Mouse (Mus musculus): ENCODE measurements around the gene Hist1h1b.

The Hist1h1b gene

GRCm38 (mm10) chr13:21782361-21783254 lies 2.2 kb upstream of the Hist1h1b start:
- peak; percentile 24 to 34 for DNase-seq (ENCODE audit: low spot score in 2 of 2)

GRCm38 (mm10) chr13:21781639-21782038 lies 1.2 kb upstream of the Hist1h1b start:
- no peak for DNase-seq (ENCODE audit: low spot score in 2 of 2)

GRCm38 (mm10) chr13:21781021-21781555 lies 663 bp upstream of the Hist1h1b start:
- no peak for DNase-seq (ENCODE audit: low spot score in 2 of 2)

DNA sequence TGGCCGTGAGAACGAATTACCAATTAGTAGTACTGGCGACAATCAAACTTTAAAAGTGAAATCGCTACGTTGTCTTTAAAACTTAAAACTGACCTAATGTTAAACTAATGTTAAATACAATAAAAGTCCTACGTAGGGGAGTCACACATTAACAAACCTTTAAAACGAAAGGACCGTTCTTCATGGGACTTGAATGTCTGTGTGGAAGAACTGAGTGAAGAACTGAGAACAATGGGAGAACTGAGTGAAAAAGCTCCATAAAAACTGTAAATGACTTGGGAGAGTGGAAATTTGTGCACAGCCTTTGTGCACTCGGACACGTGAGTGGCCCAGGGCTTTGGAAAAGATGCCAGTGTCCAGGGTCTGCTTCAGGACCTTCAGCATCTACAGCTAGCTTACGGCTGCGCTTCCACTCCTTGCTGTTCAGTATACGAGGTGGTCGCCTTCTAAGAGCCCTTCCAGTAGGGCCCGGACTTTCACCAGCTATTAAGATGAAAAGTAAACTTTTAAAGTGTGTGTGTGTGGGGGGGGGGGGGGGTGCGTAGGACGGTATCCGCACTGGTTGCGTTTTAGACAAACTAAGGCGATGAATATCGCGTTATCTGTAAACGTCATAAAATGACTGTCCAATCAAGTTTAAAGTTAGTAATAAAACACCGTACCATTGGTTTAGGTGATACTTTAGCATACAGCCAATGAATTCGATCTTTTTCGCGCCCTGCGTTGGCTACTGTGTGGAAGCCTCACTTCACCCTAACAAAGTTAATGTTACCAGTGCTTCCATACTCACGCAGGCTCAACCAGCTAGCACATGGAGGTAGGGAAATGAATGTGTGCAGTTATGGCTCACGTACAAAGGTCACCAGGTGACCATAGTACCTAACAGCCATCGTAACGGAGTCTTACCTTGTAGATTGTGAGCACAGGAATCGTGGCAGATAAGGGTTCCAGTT lies 1.3 kb downstream of the Hist1h1b start:
- peak; percentile 48 to 82 for DNase-seq (ENCODE audit: low spot score in 2 of 2)

DNA sequence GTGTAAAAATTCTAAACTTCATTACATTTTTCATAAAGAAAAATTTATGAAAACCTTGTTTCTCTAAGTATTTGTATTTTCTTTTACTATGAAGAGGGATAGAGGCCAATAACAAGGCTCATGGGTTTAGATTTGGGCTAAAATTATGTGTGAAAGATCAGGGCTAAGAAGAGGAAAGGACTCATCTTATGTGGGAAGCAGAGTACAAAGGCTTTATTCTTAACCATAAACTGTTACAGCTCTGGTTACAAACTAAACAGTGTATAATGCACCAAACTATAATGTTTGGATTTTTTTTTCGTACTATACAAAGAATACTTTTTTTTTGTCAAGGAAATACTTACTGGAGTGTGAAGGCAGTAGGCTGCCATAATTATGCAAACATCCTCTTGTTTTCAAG lies 24.7 kb downstream of the Hist1h1b start:
- no peak for DNase-seq (ENCODE audit: low spot score in 2 of 2)

DNA sequence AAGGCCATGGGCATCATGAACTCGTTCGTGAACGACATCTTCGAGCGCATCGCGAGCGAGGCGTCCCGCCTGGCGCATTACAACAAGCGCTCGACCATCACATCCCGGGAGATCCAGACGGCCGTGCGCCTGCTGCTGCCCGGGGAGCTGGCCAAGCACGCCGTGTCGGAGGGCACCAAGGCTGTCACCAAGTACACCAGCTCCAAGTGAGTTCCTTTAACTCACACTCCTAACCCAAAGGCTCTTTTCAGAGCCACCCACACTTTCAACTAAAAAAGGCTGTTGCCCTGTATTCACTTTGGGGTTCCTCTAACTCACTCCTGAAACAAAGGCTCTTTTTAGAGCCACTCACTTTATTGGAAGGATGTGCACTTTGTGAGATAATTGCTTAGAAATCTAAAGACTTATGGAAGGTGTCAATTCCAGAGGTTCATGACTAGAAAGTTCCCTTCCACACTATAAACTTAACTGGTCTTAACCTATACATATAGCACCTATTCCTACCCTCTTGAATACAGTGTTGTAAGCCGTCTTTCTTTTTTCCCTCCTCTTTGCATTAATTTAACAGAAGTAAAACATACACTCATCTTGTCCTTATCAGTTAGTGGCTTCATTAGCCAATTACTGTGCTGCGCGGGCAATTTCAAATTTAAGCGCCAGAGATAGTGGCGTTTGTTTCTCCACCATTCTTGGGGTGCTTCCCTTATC lies 26.0 kb downstream of the Hist1h1b start:
- DNase-seq (ENCODE audit: low spot score in 2 of 2): peak; percentile 12 to 33

DNA sequence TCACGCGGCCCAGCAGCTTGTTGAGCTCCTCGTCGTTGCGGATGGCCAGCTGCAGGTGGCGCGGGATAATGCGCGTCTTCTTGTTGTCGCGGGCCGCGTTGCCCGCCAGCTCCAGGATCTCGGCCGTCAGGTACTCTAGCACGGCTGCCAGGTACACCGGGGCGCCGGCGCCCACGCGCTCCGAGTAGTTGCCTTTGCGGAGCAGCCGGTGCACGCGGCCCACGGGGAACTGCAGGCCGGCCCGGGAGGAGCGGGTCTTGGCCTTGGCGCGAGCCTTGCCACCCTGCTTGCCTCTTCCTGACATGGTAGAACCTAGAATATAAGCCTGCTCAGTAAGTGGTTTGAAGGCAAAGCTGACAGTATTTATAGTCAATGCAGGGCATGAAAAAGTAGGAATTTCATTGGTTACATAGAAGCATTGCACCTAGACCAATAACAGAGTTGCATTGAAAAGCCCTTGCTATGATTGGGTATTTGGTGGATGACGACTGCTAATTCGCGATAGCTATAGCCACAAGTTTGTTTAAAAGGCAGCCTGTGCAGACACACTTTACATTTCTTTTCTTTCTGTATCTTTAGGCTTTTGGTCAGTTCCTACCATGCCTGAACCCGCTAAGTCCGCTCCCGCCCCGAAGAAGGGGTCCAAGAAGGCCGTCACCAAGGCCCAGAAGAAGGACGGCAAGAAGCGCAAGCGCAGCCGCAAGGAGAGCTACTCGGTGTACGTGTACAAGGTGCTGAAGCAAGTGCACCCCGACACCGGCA lies 26.7 kb downstream of the Hist1h1b start, which contains the start of the genes Hist1h2ak and Hist1h2bn:
Hist1h2ak (minus strand) TSS at position 304 of the 762 bp plus-strand sequence.
Hist1h2bn (plus strand) TSS at position 600 of the 762 bp plus-strand sequence.
- DNase-seq (ENCODE audit: low spot score in 2 of 2): peak; percentile 70 to 89

DNA sequence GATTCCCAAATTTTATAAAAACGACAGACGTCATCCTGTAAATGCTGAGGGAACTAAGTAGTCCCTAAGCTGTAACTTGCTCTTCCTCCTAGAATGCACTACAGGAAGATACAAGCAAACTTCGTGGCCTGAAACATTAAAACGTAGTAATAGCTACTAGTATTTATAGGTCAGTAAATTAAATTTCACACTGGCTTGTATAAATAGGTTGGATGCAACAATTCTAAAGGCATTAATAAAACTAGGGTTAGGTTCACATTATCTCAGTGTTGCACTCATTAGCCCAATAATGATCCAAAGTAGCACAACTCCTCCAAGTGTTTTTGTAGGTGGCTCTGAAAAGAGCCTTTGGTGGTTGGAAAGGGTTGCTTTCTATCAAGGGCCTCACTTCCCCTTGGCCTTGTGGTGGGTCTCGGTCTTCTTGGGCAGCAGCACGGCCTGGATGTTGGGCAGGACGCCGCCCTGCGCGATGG lies 27.3 kb downstream of the Hist1h1b start:
- DNase-seq (ENCODE audit: low spot score in 2 of 2): no peak

DNA sequence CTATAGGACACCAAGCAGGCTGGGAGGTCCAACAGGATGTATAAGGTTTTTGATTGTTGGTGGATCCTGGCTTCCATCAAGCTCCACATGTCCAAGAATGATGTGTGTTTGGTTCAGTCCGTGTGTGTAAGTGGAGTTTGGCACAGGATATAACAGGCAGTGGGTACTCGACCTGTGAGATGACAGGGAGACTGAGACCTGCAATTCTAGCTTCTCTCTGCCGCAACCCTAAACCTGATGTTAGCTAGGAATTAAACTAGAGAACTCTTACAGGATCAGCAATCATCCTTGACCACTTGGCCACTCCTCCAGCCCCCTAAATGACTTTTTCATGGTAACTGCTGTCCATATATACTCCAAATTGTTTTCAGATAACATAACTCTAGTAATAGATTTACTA lies 28.1 kb downstream of the Hist1h1b start:
- DNase-seq (ENCODE audit: low spot score in 2 of 2): no peak

GRCm38 (mm10) chr13:21751827-21752226 lies 28.6 kb downstream of the Hist1h1b start:
- no peak for DNase-seq (ENCODE audit: low spot score in 2 of 2)

- no peak for DNase-seq (ENCODE audit: low spot score in 2 of 2)
Measured at GRCm38 (mm10) chr13:21751417-21751816, 29.0 kb downstream of the Hist1h1b start.

DNA sequence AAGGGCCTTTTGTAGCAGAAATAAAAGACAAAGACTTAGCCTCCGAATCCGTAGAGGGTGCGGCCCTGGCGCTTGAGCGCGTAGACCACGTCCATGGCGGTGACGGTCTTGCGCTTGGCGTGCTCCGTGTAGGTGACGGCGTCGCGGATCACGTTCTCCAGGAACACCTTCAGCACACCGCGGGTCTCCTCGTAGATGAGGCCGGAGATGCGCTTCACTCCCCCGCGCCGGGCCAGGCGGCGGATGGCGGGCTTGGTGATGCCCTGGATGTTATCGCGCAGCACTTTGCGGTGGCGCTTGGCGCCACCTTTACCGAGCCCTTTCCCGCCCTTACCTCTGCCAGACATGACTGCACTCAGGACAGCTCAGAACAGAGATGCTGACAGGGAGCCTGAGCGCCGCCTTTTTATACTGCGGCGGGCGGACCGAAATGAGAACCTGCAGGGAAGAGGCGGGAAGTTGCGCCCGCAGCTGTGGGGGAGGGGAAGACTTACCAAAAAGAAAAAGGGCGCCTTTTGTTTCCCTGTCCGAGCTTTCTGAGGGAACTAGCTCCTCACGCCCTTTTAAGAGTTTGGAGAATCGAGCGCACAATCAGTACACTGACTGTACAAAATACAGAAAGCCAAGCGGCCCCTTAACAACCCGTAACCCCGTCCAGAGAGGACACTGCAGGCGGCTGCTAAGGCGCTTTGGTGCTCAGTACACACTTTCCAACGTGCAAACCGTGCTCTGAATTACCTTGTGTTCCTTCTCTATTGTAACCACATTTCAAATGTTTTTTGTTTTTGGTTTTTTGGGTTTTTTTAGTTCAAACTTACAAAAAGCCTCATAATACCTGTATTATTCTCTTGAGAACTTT lies 30.0 kb downstream of the Hist1h1b start, which contains the start of gene Hist1h4k:
Hist1h4k (minus strand) TSS at position 347 of the 859 bp plus-strand sequence.
- peak; percentile 91 to 95 for DNase-seq (ENCODE audit: low spot score in 2 of 2)

DNA sequence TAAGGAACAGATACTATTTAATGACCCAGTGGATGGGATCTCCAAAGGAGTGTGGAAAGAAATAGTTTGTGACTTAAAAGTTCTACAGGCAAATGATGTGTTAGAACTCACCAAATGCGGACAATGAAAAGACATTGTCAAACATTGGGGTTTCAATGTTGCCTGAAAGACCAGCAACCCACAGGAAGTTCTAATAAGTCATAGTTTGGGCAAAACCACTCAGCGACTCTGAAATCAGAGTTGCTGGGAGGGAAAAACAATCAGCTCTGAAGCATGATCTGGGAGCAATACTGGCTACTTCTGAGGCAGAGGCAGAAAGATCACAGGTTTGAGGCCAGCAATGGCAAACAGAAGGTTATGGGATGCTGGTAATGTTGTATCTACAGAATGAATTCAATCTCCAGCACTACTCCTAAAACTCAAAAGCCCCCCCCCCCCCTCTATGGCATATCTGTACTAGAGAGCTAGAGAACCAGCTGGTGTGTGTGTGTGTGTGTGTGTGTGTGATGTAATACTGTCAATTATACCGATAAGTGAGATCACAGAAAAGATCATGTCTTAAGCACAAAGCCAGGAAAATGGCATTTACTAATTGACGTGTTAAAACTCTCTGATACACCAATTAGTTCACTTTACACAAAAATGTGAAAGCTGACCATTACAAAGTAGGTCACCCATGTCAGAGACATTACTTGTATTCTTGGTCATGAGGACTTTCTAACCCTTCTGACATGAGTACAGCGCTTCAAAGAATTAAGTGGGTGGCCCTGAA lies 30.9 kb downstream of the Hist1h1b start:
- no peak for DNase-seq (ENCODE audit: low spot score in 2 of 2)

DNA sequence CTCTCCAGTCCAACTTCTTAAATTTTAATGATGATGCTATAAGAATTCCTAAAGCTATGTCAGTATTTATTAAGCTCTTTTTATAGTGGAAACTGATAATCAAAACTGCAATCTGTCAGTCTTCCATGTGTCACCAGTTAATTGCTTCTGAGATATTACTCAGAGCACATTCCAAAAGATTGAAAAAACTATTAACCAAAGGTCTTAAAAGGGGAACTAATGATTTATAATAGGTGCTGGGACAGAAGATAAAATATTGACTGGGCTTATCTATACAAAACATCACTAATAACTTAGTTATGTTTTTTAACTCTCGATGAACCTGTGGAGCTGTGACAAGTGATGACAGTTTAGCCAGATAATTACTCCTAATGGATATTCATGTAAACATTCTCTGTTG lies 35.4 kb downstream of the Hist1h1b start:
- no peak for DNase-seq (ENCODE audit: low spot score in 2 of 2)

GRCm38 (mm10) chr13:21734906-21735767 lies 45.3 kb downstream of the Hist1h1b start, which contains the start of gene Hist1h4j:
Gene Hist1h4j (plus strand): TSS chr13:21735064.
- peak; percentile 73 to 80 for DNase-seq (ENCODE audit: low spot score in 2 of 2)

DNA sequence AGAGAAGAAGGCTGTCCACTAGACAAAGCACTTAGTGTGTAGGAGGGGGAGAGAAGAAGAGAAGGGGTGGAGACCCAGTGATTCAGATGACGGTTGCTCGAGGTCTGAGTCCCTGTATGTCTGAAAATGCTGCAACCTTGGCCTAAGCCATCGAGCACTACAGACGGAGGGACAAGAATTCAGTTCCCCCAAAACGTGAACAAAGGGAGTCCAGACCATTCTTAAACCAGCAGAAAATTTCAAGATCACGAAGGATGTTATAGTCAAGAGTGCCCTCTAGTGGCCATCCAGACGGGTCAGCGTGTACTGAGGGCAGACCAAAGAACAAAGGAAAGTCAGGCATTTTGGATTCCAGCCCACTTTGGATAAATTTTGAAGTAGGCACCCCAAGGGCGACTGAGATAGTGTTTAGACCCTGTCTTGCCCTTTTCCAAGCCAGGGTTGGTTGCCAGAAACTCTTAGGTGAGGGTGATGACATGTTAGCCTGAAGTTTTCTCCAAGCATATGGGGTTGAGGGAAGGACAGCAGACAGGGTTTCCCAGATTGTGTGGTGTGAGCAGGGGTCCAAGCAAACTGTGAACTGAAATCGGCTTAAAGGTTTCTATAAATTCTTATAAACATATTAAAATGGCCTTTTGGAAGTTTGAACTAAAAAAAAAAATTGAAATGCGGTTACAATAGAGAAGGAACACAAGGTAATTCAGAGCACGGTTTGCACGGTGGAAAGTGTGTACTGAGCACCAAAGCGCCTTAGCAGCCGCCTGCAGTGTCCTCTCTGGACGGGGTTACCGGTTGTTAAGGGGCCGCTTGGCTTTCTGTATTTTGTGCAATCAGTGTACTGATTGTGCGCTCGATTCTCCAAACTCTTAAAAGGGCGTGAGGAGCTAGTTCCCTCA lies 46.2 kb downstream of the Hist1h1b start:
- DNase-seq (ENCODE audit: low spot score in 2 of 2): peak; percentile 57 to 84

Measured in frontal cortex, postnatal 36 days (tissue).